Mouse (Mus musculus) C2C12 (cell line): ENCODE data around the gene Tbcd.

Source experiments
- CEBPB ChIP-seq: IDR thresholded peaks from one replicate; pipeline ENCODE4 v1.6.1; 2011; ENCODE audit warnings: low read depth, mild to moderate bottlenecking, control low read depth, moderate library complexity
- CTCF ChIP-seq: IDR thresholded peaks from one replicate; pipeline ENCODE4 v1.5.1; 2011; ENCODE audit not compliant: control insufficient read depth, insufficient read depth, insufficient read length
- FOSL1 ChIP-seq: IDR thresholded peaks from one replicate; pipeline ENCODE4 v1.8.0; 2011; ENCODE audit warnings: mild to moderate bottlenecking, low read length; ENCODE audit not compliant: poor library complexity, insufficient read depth, severe bottlenecking
- MAX ChIP-seq: IDR thresholded peaks from one replicate; pipeline ENCODE4 v1.6.1; 2011; ENCODE audit warnings: mild to moderate bottlenecking, control low read depth
- USF1 ChIP-seq: IDR thresholded peaks from one replicate; pipeline ENCODE4 v1.6.1; 2011; ENCODE audit warnings: low read depth, mild to moderate bottlenecking, control low read depth, moderate library complexity

DNA sequence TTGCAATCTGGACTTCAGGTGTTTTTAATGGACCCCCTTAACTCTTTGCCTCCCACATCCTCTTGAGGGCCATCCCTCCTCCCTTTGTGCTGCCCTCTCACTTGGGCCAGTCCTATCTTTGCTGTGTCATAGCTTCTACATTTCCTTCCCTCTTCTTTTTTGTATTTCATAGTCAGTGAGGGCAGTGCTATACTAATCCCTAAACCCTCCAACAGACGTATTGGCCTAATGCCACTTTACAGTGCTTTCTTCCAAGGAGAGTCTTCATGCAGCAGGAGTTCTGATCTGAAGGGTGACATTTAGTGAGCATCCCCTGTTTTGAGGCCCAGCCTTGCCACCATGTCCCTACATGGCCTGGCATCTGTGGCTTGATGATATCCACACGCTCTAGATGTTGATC lies 69.0 kb downstream of the Tbcd start:
- no peak for TF ChIP-seq CTCF
- TF ChIP-seq FOSL1, result no peak
- no peak for TF ChIP-seq MAX
- no peak for TF ChIP-seq USF1
- no peak for TF ChIP-seq CEBPB
